Mouse (Mus musculus): ENCODE measurements around the gene Frmd4a. TPM values are rescaled to one million over a fixed set of nuclear protein-coding genes. Genes with fewer than 3 reads are reported as not detected.

Gene Frmd4a
- total and polyA plus RNA-seq, 2 experiments from 2014 or later: 11.9 to 44.1 TPM

DNA sequence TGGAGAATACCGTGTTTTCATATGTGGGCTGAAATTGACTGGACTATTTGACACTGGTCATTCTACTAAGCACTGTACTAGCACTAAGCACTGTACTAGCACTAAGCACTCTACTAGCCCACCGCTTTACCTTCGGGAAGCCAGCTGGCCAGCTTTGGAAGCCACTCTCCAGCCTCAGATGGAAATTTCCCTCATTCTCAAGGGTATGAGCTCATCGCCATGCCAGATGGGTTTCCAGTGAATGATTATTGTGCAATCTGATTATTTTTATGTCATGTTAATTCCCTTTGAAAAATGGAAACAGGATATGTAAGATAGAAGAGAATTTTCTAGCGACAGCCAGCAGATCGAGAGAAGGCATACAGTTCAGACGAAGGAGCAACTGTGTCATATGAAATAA lies 324.5 kb downstream of the Frmd4a start:
- ATAC-seq (ENCODE audit: insufficient read depth, low read depth): no peak
- H3K27me3 ChIP-seq (ENCODE audit: control insufficient read depth, insufficient read depth, low read length): no peaks in the 10 kb centered on the region
- H3K36me3 ChIP-seq (replicated peaks; ENCODE audit: control insufficient read depth, insufficient read depth, low read length): no peaks in the 10 kb centered on the region
- H3K4me1 ChIP-seq (ENCODE audit: control insufficient read depth, insufficient read depth): peaks cover 12% of the 10 kb centered on the region; the same call in 1 of the 2 replicates
- no peak overlapping the region for H3K4me3 ChIP-seq (ENCODE audit: low read depth, low read length)
- H3K27ac ChIP-seq (ENCODE audit: low read depth): no peak overlapping the region
- H3K9ac ChIP-seq (replicated peaks; ENCODE audit: low read depth, low read length): no peak overlapping the region
- no peaks in the 10 kb centered on the region for H3K9me3 ChIP-seq (replicated peaks; ENCODE audit: control insufficient read depth, low read length)
- no peak for TF ChIP-seq EP300 (IDR thresholded peaks at IDR 0.05; ENCODE audit: low read depth)
- no peak for TF ChIP-seq CTCF (IDR thresholded peaks at IDR 0.05; ENCODE audit: low read depth)
- H3K4me2 ChIP-seq (ENCODE audit: low read depth, low read length): no peak overlapping the region
- 77% methylated on average over 7 of the region's 7 CpGs for WGBS
- no peak for DNase-seq (ENCODE audit: low spot score)

DNA sequence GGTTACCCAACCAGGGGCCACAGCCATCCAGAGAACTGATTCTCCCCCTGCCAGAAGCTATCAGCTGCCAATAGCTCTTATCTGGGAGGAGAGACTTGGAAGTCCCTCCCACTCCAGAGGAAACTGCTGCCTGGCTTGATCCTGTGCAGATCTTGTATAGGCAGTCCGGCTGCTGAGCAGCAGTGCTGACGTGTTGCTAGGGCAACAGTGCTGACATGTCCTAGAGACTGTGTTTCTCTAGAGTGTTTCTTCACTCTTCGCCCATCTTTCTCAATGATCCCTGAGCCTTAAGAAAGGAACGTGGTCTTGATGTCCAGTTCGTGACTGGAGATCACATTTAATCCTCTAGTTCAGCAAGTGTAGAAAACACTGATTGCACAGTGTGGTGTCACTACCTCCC lies 326.9 kb downstream of the Frmd4a start:
- H3K36me3 ChIP-seq (replicated peaks; ENCODE audit: control insufficient read depth, insufficient read depth, low read length): no peaks in the 10 kb centered on the region
- H3K4me1 ChIP-seq (ENCODE audit: control insufficient read depth, insufficient read depth): peaks cover 4% of the 10 kb centered on the region; the same call in 1 of the 2 replicates
- no peak overlapping the region for H3K4me2 ChIP-seq (ENCODE audit: low read depth, low read length)
- no peaks in the 10 kb centered on the region for H3K27me3 ChIP-seq (ENCODE audit: control insufficient read depth, insufficient read depth, low read length)
- ATAC-seq (ENCODE audit: insufficient read depth, low read depth) (no peak), DNase-seq (ENCODE audit: low spot score) (no peak)
- TF ChIP-seq CTCF (IDR thresholded peaks at IDR 0.05; ENCODE audit: low read depth): no peak
- no peak for TF ChIP-seq EP300 (IDR thresholded peaks at IDR 0.05; ENCODE audit: low read depth)
- H3K4me3 ChIP-seq (ENCODE audit: low read depth, low read length): no peak overlapping the region
- 61% methylated on average over 5 of the region's 5 CpGs for WGBS
- no peak overlapping the region for H3K27ac ChIP-seq (ENCODE audit: low read depth)
- no peak overlapping the region for H3K9ac ChIP-seq (replicated peaks; ENCODE audit: low read depth, low read length)
- no peaks in the 10 kb centered on the region for H3K9me3 ChIP-seq (replicated peaks; ENCODE audit: control insufficient read depth, low read length)

DNA sequence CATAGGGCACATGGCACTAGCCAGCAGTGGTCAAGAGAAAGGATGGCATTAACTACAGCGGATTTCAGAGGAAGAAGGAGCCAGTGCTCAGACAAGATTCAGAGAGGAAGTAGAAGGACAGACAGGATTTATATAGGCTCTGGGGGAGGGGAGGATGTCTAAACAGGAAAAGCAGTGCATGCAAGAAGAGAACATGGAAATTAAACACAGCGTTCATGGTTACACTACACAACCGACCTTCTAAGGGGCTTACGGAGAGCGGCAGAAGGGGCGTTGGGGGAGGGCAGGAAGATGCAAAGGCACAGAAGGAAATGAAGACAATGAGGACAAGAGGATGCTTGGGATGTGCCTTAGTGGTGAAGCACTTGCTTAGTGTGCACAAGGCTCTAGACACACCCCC lies 328.7 kb downstream of the Frmd4a start:
- DNase-seq (ENCODE audit: low spot score) (no peak), ATAC-seq (ENCODE audit: insufficient read depth, low read depth) (no peak)
- 55% methylated on average over 6 of the region's 6 CpGs for WGBS
- peaks cover 4% of the 10 kb centered on the region; the same call in 1 of the 2 replicates for H3K4me1 ChIP-seq (ENCODE audit: control insufficient read depth, insufficient read depth)
- no peaks in the 10 kb centered on the region for H3K36me3 ChIP-seq (replicated peaks; ENCODE audit: control insufficient read depth, insufficient read depth, low read length)
- no peak overlapping the region for H3K9ac ChIP-seq (replicated peaks; ENCODE audit: low read depth, low read length)
- no peaks in the 10 kb centered on the region for H3K9me3 ChIP-seq (replicated peaks; ENCODE audit: control insufficient read depth, low read length)
- no peak overlapping the region for H3K27ac ChIP-seq (ENCODE audit: low read depth)
- H3K27me3 ChIP-seq (ENCODE audit: control insufficient read depth, insufficient read depth, low read length): no peaks in the 10 kb centered on the region
- no peak overlapping the region for H3K4me3 ChIP-seq (ENCODE audit: low read depth, low read length)
- TF ChIP-seq CTCF (IDR thresholded peaks at IDR 0.05; ENCODE audit: low read depth) (no peak), EP300 (IDR thresholded peaks at IDR 0.05; ENCODE audit: low read depth) (no peak)
- H3K4me2 ChIP-seq (ENCODE audit: low read depth, low read length): no peak overlapping the region; the same call in 1 of the 2 replicates

DNA sequence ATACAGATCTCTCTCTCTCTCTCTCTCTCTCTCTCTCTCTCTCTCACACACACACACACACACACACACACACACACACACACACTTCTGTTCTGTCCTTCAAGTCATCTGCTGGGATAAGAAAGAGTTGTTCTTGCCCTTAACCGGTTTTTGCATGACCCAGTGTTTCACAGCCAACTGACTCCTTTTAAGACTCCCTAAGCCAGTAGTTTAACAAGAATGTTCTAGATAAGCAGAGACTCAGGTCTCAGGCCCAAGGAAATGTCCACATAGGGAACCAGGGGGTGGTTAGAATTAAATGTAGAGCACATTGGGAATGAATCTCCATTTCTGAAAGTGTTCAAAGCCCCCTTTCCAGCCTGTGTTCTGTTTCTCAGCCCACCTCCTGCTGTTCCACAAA lies 329.4 kb downstream of the Frmd4a start:
- no peaks in the 10 kb centered on the region for H3K36me3 ChIP-seq (replicated peaks; ENCODE audit: control insufficient read depth, insufficient read depth, low read length)
- no peak overlapping the region for H3K9ac ChIP-seq (replicated peaks; ENCODE audit: low read depth, low read length)
- H3K27me3 ChIP-seq (ENCODE audit: control insufficient read depth, insufficient read depth, low read length): no peaks in the 10 kb centered on the region
- TF ChIP-seq CTCF (IDR thresholded peaks at IDR 0.05; ENCODE audit: low read depth) (no peak), EP300 (IDR thresholded peaks at IDR 0.05; ENCODE audit: low read depth) (no peak)
- no peak overlapping the region for H3K4me2 ChIP-seq (ENCODE audit: low read depth, low read length)
- H3K9me3 ChIP-seq (replicated peaks; ENCODE audit: control insufficient read depth, low read length): no peaks in the 10 kb centered on the region
- ATAC-seq (ENCODE audit: insufficient read depth, low read depth): no peak
- no peak overlapping the region for H3K4me3 ChIP-seq (ENCODE audit: low read depth, low read length)
- H3K27ac ChIP-seq (ENCODE audit: low read depth): no peak overlapping the region
- 34% methylated on average over 1 of the region's 1 CpGs for WGBS
- DNase-seq (ENCODE audit: low spot score): no peak
- H3K4me1 ChIP-seq (ENCODE audit: control insufficient read depth, insufficient read depth): peaks cover 4% of the 10 kb centered on the region; the same call in 1 of the 2 replicates

DNA sequence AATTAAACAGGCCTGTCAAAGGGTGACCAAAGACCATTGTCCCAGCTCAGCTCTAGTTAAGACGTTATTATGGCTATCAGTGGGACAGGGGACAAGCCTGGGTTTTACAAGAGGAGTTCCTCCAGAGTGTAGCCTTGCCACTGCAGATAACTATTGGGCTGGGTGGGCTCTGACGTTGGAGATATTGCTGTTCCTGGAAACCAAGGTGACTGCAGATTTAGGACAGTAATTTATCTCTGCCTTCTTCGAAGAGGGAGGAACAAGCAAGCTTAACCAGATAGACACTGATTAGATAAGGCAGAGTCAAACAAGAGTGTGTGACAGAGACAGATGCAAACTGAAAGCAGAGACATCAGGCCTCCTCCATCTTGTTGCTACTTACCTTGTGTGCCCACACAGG lies 330.3 kb downstream of the Frmd4a start:
- DNase-seq (ENCODE audit: low spot score): no peak
- Histone ChIP-seq H3K27ac (ENCODE audit: low read depth) (no peak overlapping the region), H3K9me3 (replicated peaks; ENCODE audit: control insufficient read depth, low read length) (no peaks in the 10 kb centered on the region), H3K27me3 (ENCODE audit: control insufficient read depth, insufficient read depth, low read length) (no peaks in the 10 kb centered on the region), H3K4me3 (ENCODE audit: low read depth, low read length) (no peak overlapping the region), H3K4me2 (ENCODE audit: low read depth, low read length) (no peak overlapping the region), H3K9ac (replicated peaks; ENCODE audit: low read depth, low read length) (no peak overlapping the region), H3K4me1 (ENCODE audit: control insufficient read depth, insufficient read depth) (peaks cover 4% of the 10 kb centered on the region; the same call in 1 of the 2 replicates), H3K36me3 (replicated peaks; ENCODE audit: control insufficient read depth, insufficient read depth, low read length) (no peaks in the 10 kb centered on the region)
- TF ChIP-seq EP300 (IDR thresholded peaks at IDR 0.05; ENCODE audit: low read depth) (no peak), CTCF (IDR thresholded peaks at IDR 0.05; ENCODE audit: low read depth) (no peak)
- WGBS: 12% methylated on average over 3 of the region's 3 CpGs
- ATAC-seq (ENCODE audit: insufficient read depth, low read depth): no peak

DNA sequence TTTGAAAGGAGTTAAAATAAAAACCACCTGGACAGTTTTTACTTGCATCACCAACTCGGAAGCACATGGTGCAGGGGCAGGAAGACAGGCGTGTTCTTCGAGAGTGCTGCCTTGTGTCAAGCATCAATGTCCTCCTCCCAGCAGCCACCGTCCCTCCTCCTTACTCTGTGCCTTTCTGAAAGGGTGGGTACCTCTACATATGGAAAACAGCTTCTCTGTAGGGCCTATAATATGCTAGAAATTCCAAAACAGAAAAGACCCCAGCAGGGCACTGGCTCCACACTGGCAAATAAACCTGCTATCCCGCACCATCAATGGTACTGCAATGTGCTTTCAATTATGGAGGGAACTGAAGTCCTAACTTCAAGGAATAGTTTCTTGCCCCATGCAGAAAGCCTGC lies 331.0 kb downstream of the Frmd4a start:
- Histone ChIP-seq H3K4me1 (ENCODE audit: control insufficient read depth, insufficient read depth) (peaks cover 4% of the 10 kb centered on the region; the same call in 1 of the 2 replicates), H3K36me3 (replicated peaks; ENCODE audit: control insufficient read depth, insufficient read depth, low read length) (no peaks in the 10 kb centered on the region), H3K4me3 (ENCODE audit: low read depth, low read length) (no peak overlapping the region), H3K27me3 (ENCODE audit: control insufficient read depth, insufficient read depth, low read length) (no peaks in the 10 kb centered on the region), H3K9ac (replicated peaks; ENCODE audit: low read depth, low read length) (no peak overlapping the region), H3K9me3 (replicated peaks; ENCODE audit: control insufficient read depth, low read length) (no peaks in the 10 kb centered on the region), H3K4me2 (ENCODE audit: low read depth, low read length) (no peak overlapping the region), H3K27ac (ENCODE audit: low read depth) (no peak overlapping the region)
- TF ChIP-seq EP300 (IDR thresholded peaks at IDR 0.05; ENCODE audit: low read depth) (no peak), CTCF (IDR thresholded peaks at IDR 0.05; ENCODE audit: low read depth) (no peak)
- ATAC-seq (ENCODE audit: insufficient read depth, low read depth) (no peak), DNase-seq (ENCODE audit: low spot score) (no peak)
- WGBS: 74% methylated on average over 5 of the region's 5 CpGs

Data from heart, postnatal 0 days (tissue).